Mouse (Mus musculus): Measurements from ENCODE around the gene Slc35b1. TPM values are rescaled to one million over a fixed set of nuclear protein-coding genes. Genes with fewer than 3 reads are reported as not detected.
"Not testable (repeated sequence)": the region's sequence is repeated elsewhere in the genome, so short reads cannot be mapped to it uniquely, and the experiment has no call there.

Gene Slc35b1
- polyA plus RNA-seq, 1 experiment from 2014 or later, result 128 TPM

GRCm38 (mm10) chr11:95402196-95402595 lies 17.7 kb downstream of the Slc35b1 start:
- Histone ChIP-seq H3K4me2 (replicated peaks) (no peak overlapping the region), H3K4me1 (peaks cover 11% of the 10 kb centered on the region), H3K36me3 (no peaks in the 10 kb centered on the region), H3K9me3 (replicated peaks) (no peaks in the 10 kb centered on the region), H3K9ac (no peak overlapping the region), H3K27me3 (peaks cover 4% of the 10 kb centered on the region; the same call in 1 of the 2 replicates), H3K27ac (no peak overlapping the region), H3K4me3 (no peak overlapping the region)
- no peak for ATAC-seq (ENCODE audit: low FRiP score)
- WGBS, result 18% methylated on average over 5 of the region's 5 CpGs

GRCm38 (mm10) chr11:95402658-95403101 lies 18.2 kb downstream of the Slc35b1 start:
- H3K27me3 ChIP-seq, result peaks cover 4% of the 10 kb centered on the region; the same call in 1 of the 2 replicates
- ATAC-seq (ENCODE audit: low FRiP score), result no peak
- H3K4me2 ChIP-seq (replicated peaks), result no peak overlapping the region
- no peaks in the 10 kb centered on the region for H3K36me3 ChIP-seq
- H3K9me3 ChIP-seq (replicated peaks), result no peaks in the 10 kb centered on the region
- no peak overlapping the region for H3K9ac ChIP-seq
- no peak overlapping the region for H3K27ac ChIP-seq
- WGBS, result 26% methylated on average over 8 of the region's 8 CpGs
- H3K4me3 ChIP-seq, result no peak overlapping the region
- peaks cover 11% of the 10 kb centered on the region for H3K4me1 ChIP-seq

- H3K27ac ChIP-seq, result no peak overlapping the region
- no peak overlapping the region for H3K4me2 ChIP-seq (replicated peaks)
- 60% methylated on average over 16 of the region's 16 CpGs for WGBS
- H3K9ac ChIP-seq, result no peak overlapping the region
- H3K27me3 ChIP-seq, result peaks cover 4% of the 10 kb centered on the region; the same call in 1 of the 2 replicates
- no peak overlapping the region for H3K4me3 ChIP-seq
- H3K36me3 ChIP-seq, result no peaks in the 10 kb centered on the region
- ATAC-seq (ENCODE audit: low FRiP score), result no peak
- H3K9me3 ChIP-seq (replicated peaks), result no peaks in the 10 kb centered on the region
- peaks cover 11% of the 10 kb centered on the region for H3K4me1 ChIP-seq
Measured at GRCm38 (mm10) chr11:95403382-95404340, 19.2 kb downstream of the Slc35b1 start.

GRCm38 (mm10) chr11:95405771-95406170 lies 21.3 kb downstream of the Slc35b1 start:
- H3K27ac ChIP-seq, result no peak overlapping the region
- H3K36me3 ChIP-seq, result no peaks in the 10 kb centered on the region
- no peak overlapping the region for H3K4me3 ChIP-seq
- peaks cover 7% of the 10 kb centered on the region for H3K4me1 ChIP-seq
- WGBS, result 85% methylated on average over 4 of the region's 4 CpGs
- H3K9me3 ChIP-seq (replicated peaks), result no peaks in the 10 kb centered on the region
- H3K4me2 ChIP-seq (replicated peaks), result no peak overlapping the region
- H3K27me3 ChIP-seq, result no peaks in the 10 kb centered on the region
- H3K9ac ChIP-seq, result no peak overlapping the region
- no peak for ATAC-seq (ENCODE audit: low FRiP score)

- H3K27ac ChIP-seq; H3K4me2 ChIP-seq (replicated peaks); H3K9ac ChIP-seq; H3K9me3 ChIP-seq (replicated peaks); H3K36me3 ChIP-seq; H3K27me3 ChIP-seq; ATAC-seq (ENCODE audit: low FRiP score); H3K4me1 ChIP-seq; H3K4me3 ChIP-seq: not testable (repeated sequence)
- WGBS, result 95% methylated on average over 5 of the region's 5 CpGs
Measured at GRCm38 (mm10) chr11:95406398-95406797, 21.9 kb downstream of the Slc35b1 start.

GRCm38 (mm10) chr11:95409450-95410112 lies 25.1 kb downstream of the Slc35b1 start:
- Histone ChIP-seq H3K27me3 (no peaks in the 10 kb centered on the region), H3K4me3 (no peak overlapping the region), H3K9me3 (replicated peaks) (no peaks in the 10 kb centered on the region), H3K9ac (no peak overlapping the region), H3K4me2 (replicated peaks) (no peak overlapping the region), H3K4me1 (no peaks in the 10 kb centered on the region), H3K27ac (no peak overlapping the region), H3K36me3 (no peaks in the 10 kb centered on the region)
- WGBS, result 90% methylated on average over 10 of the region's 10 CpGs
- ATAC-seq (ENCODE audit: low FRiP score), result no peak

- H3K4me2 ChIP-seq (replicated peaks), result no peak overlapping the region
- H3K27me3 ChIP-seq, result no peaks in the 10 kb centered on the region
- WGBS, result 66% methylated on average over 6 of the region's 6 CpGs
- H3K9ac ChIP-seq, result no peak overlapping the region
- no peaks in the 10 kb centered on the region for H3K36me3 ChIP-seq
- H3K27ac ChIP-seq, result no peak overlapping the region
- no peaks in the 10 kb centered on the region for H3K9me3 ChIP-seq (replicated peaks)
- peaks cover 15% of the 10 kb centered on the region for H3K4me1 ChIP-seq
- ATAC-seq (ENCODE audit: low FRiP score), result no peak
- H3K4me3 ChIP-seq, result no peak overlapping the region
Measured at GRCm38 (mm10) chr11:95411453-95412013, 27.0 kb downstream of the Slc35b1 start.

GRCm38 (mm10) chr11:95412615-95413014 lies 28.1 kb downstream of the Slc35b1 start:
- no peak overlapping the region for H3K4me2 ChIP-seq (replicated peaks)
- no peaks in the 10 kb centered on the region for H3K36me3 ChIP-seq
- ATAC-seq (ENCODE audit: low FRiP score), result no peak
- H3K9ac ChIP-seq, result no peak overlapping the region
- no peak overlapping the region for H3K27ac ChIP-seq
- H3K4me1 ChIP-seq, result peaks cover 19% of the 10 kb centered on the region
- H3K9me3 ChIP-seq (replicated peaks), result no peaks in the 10 kb centered on the region
- H3K4me3 ChIP-seq, result no peak overlapping the region
- 88% methylated on average over 3 of the region's 3 CpGs for WGBS
- H3K27me3 ChIP-seq, result no peaks in the 10 kb centered on the region

GRCm38 (mm10) chr11:95413641-95414535 lies 29.4 kb downstream of the Slc35b1 start, which contains the start of gene Spop:
Spop (plus strand) TSS chr11:95414080.
- H3K9ac ChIP-seq, result peak within 1 kb of the TSS; percentile 71
- peak within 1 kb of the TSS; percentile 55 for H3K4me3 ChIP-seq
- ATAC-seq (ENCODE audit: low FRiP score), result peak; percentile 85
- peak within 1 kb of the TSS; percentile 95 for H3K27ac ChIP-seq
- H3K4me1 ChIP-seq, result peaks cover 20% of the 10 kb centered on the region
- H3K4me2 ChIP-seq (replicated peaks), result peak within 1 kb of the TSS; percentile 66
- no peaks in the 10 kb centered on the region for H3K9me3 ChIP-seq (replicated peaks)
- WGBS, result 3% methylated on average over 38 of the region's 58 CpGs
- H3K36me3 ChIP-seq, result no peaks in the 10 kb centered on the region
- no peaks in the 10 kb centered on the region for H3K27me3 ChIP-seq

- Histone ChIP-seq H3K9me3 (replicated peaks) (no peaks in the 10 kb centered on the region), H3K36me3 (0 out of 2 replicates have a peak, but pooled peaks cover 6% of the 10 kb centered on the region), H3K4me1 (peaks cover 20% of the 10 kb centered on the region), H3K27ac (peak overlapping the region; percentile 95), H3K27me3 (no peaks in the 10 kb centered on the region), H3K4me2 (replicated peaks) (peak overlapping the region; percentile 66), H3K9ac (peak overlapping the region; percentile 71), H3K4me3 (peak overlapping the region; percentile 55)
- WGBS, result under 1% methylated on average over 28 of the region's 28 CpGs
- ATAC-seq (ENCODE audit: low FRiP score), result peak; percentile 89
Measured at GRCm38 (mm10) chr11:95414536-95415161, 30.2 kb downstream of the Slc35b1 start.

GRCm38 (mm10) chr11:95415931-95416330 lies 31.4 kb downstream of the Slc35b1 start:
- Histone ChIP-seq H3K9ac (peak overlapping the region; percentile 28; the same call in 1 of the 2 replicates), H3K4me1 (peaks cover 20% of the 10 kb centered on the region), H3K27me3 (no peaks in the 10 kb centered on the region), H3K4me3 (peak overlapping the region; percentile 55), H3K27ac (no peak overlapping the region), H3K9me3 (replicated peaks) (no peaks in the 10 kb centered on the region), H3K4me2 (replicated peaks) (peak overlapping the region; percentile 66), H3K36me3 (0 out of 2 replicates have a peak, but pooled peaks cover 7% of the 10 kb centered on the region)
- no peak for ATAC-seq (ENCODE audit: low FRiP score)

All from hindbrain, embryonic 12.5 days (tissue).